Mouse (Mus musculus): ENCODE results near the gene Lrig2.

Gene Lrig2

DNA sequence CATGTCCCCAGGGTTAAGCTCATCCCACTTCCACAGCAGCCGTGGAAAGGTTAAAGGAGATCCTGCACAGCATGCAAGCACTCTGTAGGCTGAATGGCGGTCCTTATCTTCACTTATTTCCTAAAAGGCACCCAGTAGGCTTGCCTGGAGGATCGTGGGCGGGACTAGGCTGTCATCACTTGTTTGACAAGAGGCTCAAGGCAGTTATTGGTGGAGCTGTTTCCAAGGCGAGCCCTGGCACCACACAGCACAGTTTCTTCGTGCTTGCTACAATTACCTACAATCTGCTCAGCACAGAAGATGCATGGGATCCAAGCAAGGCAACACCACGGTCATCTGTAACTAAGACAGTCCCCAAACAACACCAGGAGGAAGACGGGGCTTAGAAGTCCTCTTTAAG, 137.8 kb downstream of the Lrig2 start:
- DNase-seq (ENCODE audit: low spot score in 2 of 2): no peak

DNA sequence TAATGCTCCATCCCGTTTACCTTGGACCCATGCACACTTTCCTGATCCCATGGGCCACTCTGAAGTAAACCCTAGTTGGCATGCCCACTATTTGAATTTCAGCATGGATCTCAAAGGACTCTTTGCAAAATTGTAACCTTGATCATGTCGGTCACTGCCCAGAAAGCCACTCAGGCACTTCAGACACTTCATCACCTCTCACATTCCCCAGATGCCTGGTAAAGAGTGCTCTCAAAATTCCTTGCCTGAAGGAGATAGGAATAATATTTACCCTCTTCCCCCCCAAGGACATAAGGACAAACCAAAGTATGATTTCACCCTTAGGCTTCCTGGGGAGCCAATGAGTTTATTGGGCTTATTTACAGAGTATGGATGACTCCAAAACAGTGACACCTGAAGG, 139.3 kb downstream of the Lrig2 start:
- DNase-seq (ENCODE audit: low spot score in 2 of 2): no peak

GRCm38 (mm10) chr3:104367912-104368311, 143.8 kb downstream of the Lrig2 start:
- no peak for DNase-seq (ENCODE audit: low spot score in 2 of 2)

DNA sequence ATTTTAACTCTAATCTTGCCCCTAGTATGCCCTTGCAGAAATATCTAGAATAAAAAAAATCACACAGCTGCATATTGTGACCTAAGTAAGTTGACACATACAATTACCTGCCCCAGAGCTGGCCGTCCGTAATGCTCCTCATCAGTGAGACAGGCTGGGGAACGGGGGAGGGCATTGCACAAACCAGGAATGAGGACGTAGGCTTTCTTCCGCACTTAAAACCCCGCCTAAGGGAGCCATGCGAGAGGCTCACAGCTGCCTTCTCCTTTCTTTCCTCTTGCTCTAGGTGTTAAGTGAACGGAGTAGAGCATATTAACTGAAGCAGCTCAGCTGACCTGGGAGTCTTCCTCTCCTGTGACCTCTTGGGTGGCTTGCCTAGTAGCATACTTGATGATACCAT, 149.9 kb downstream of the Lrig2 start:
- DNase-seq (ENCODE audit: low spot score in 2 of 2): no peak

DNA sequence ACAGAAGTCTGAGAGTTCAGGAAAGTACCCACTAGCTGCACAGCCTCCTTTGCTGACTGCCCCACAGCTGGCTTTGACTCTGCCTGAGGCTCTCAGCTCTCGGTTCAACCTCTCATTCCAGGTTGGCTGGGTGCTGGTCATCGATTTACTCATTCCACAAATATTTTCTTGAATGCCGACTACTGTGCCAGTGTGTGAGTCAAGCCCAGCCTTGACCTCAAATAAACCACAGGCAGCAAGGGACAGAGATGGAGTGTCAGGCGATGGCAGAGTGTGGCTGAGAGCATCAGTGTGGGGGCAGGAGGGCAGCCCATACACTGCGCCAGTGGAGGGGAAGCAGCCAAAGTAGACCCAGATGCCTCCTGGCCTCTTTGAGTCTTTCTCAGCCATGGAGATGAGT, 151.4 kb downstream of the Lrig2 start:
- DNase-seq (ENCODE audit: low spot score in 2 of 2): peak in 1 of 2 experiments; percentile 24

DNA sequence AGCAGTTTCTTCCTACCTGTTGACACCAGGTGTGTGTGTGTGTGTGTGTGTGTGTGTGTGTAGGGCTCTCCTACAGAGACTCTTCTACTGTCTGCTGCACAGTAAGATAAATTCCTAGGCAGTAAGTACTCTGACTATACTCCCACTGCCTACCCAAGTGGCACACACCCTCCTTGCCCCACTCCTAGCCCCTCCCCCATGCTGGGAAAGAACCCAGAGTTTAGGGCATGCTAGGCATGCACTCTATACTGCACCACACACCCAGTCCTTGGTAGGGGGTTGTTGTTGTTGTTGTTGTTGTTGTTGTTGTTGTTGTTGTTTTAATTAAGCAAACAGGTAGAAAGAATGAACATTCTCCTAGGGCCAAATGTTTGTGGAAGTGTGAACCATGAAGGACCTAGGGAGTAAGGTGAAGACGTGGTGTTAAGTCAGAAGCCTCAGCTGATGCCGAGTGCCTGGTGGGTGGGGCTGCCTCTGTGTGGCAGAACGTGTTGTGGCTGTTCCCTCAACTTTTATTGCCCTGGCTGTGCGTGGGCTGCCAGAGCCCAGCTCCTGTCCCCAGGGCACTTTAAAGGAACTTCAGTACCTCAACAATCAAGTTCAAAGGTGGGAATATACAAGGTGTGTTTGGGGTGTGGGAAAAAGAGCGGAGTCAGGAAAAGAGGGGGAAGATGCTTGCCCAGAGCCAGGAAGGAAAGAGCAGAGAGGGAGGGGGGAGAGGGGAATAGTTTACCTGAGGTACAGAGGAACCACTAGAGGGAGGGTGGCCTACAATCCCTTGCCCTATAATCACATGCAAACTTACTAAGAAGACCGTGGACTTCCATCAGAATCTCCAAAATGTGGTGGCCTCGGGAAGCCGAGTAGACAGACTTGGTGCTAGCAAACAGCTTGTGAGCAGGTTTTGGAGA, 152.2 kb downstream of the Lrig2 start:
- DNase-seq (ENCODE audit: low spot score in 2 of 2): peak in 1 of 2 experiments; percentile 29

GRCm38 (mm10) chr3:104358747-104359146, 153.0 kb downstream of the Lrig2 start:
- DNase-seq (ENCODE audit: low spot score in 2 of 2): no peak

- DNase-seq (ENCODE audit: low spot score in 2 of 2): no peak
Measured at GRCm38 (mm10) chr3:104356106-104356505, 155.6 kb downstream of the Lrig2 start.

DNA sequence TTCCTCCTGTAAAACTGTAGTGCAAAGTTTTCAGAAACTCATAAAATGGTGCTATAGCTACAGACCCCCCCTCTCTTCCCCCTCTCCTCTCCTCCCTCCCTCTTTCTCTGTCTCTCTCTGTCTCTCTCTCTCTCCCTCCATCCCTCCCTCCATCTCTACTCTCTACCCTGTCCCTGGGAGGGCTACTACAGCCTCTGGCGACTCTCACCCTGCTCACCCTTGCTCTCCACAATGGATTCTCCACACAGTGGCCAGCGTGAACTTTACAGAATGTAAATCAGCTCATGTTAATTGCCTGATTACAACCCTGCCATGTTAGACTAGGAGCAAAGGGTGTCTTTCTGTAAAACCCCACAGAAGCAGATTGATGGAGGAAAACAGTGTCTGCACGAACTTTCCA, 157.8 kb downstream of the Lrig2 start:
- no peak for DNase-seq (ENCODE audit: low spot score in 2 of 2)

- DNase-seq (ENCODE audit: low spot score in 2 of 2): no peak
Measured at GRCm38 (mm10) chr3:104352358-104353060, 159.2 kb downstream of the Lrig2 start.

GRCm38 (mm10) chr3:104350253-104350945, 161.3 kb downstream of the Lrig2 start:
- DNase-seq (ENCODE audit: low spot score in 2 of 2): no peak

GRCm38 (mm10) chr3:104349847-104350228, 161.9 kb downstream of the Lrig2 start:
- peak; percentile 31 to 43 for DNase-seq (ENCODE audit: low spot score in 2 of 2)

DNA sequence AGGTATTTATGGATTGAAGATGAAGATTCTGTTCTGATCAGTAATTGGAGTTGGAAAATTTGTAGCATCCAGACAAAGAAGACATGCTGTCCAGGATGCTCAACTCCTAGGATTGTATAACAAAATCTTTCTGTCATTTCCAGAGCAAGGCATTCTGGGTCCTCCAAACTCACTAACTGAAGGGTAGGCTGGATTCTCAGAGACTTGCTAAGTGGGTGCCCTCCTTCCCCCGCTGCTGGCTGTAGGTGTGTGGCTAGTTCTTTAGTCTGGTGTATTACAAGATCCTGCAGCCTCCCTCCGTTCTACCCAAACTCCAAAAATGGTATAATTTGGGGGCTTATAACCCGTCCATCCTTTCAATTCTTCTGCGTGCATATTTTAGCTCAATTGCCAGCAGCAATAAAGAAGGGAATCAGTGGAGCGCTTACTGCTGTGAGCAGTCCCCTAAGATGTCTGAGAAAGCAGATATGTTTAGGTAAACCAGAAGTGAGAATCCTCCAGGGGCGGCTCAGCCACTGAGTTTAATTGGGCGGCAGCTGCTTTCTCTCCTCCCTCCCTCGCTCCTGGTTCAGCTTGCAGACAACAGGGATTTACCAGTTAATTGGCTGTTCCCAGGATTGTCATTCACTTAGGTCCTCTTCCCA, 162.4 kb downstream of the Lrig2 start:
- no peak for DNase-seq (ENCODE audit: low spot score in 2 of 2)
